Mouse (Mus musculus): ENCODE results near the gene Agl.

GRCm38 (mm10) chr3:116848936-116849335 lies 41.0 kb upstream of the Agl start:
- TF ChIP-seq CTCF (conservative IDR thresholded peaks at IDR 0.05; ENCODE audit: low read length) (no peak), NANOG (IDR thresholded peaks at IDR 0.05; ENCODE audit: borderline replicate concordance, low read length) (no peak), POU5F1 (IDR thresholded peaks at IDR 0.05; ENCODE audit: borderline replicate concordance, low read length) (no peak)
